In genomic region chr5:66955245-66955644, GRCm38 (mm10) we compare ENCODE assay signal across 24 mouse cellular contexts.
DNase-seq lines count a peak whose midpoint lies in the region; ATAC-seq and TF ChIP-seq lines count a peak whose summit lies in the region.
"Had no signal": no experiment of that assay in that cellular context is flagged by ENCODE, and none has a peak within 500 bp of the region (broad histone marks: within the 10 kb centered on the region; RNA-seq: fewer than 3 reads in every experiment).

No protein-coding gene starts in this region.

- no peak; the same call in 1 of the 2 replicates for ATAC-seq in lung, embryonic 16.5 days (ENCODE audit: low read depth)
- no peak for ATAC-seq in kidney, postnatal 0 days (replicated peaks; ENCODE audit: low FRiP score, low read depth)
- no peak for ATAC-seq in erythroblast, adult 5-6 weeks (replicated peaks; ENCODE audit: low FRiP score, poor library complexity, severe bottlenecking)
- ATAC-seq: CD4-positive, CD25-positive, alpha-beta regulatory T cell, adult 4 months; forebrain, postnatal 0 days; hindbrain, embryonic 16.5 days had no signal

- no peak overlapping the region for H3K4me3 ChIP-seq in lung, embryonic 16.5 days (ENCODE audit: low read length)
- no peak overlapping the region for H3K4me3 ChIP-seq in kidney, postnatal 0 days (replicated peaks; ENCODE audit: low read depth, low read length)
- H3K4me3 ChIP-seq: embryonic facial prominence, embryonic 12.5 days; forebrain, embryonic 10.5 days; heart, embryonic 15.5 days had no signal

- H3K4me1 ChIP-seq in lung, embryonic 16.5 days (replicated peaks; ENCODE audit: control insufficient read depth, insufficient read depth, low read length), result peaks cover 5% of the 10 kb centered on the region; the same call in 1 of the 2 replicates
- 0 out of 2 replicates have a peak, but pooled peaks cover 4% of the 10 kb centered on the region for H3K4me1 ChIP-seq in kidney, postnatal 0 days (replicated peaks; ENCODE audit: insufficient read depth, low read length)
- H3K4me1 ChIP-seq: heart, embryonic 15.5 days had no signal

- WGBS in lung, embryonic 16.5 days, result 51% methylated on average over 5 of the region's 5 CpGs
- 52% methylated on average over 5 of the region's 5 CpGs for WGBS in kidney, postnatal 0 days

- H3K27me3 ChIP-seq in lung, embryonic 16.5 days (ENCODE audit: control insufficient read depth, insufficient read depth, low read depth, low read length), result no peaks in the 10 kb centered on the region
- no peaks in the 10 kb centered on the region for H3K27me3 ChIP-seq in kidney, postnatal 0 days (ENCODE audit: insufficient read depth, low read length)
- H3K27me3 ChIP-seq: embryonic facial prominence, embryonic 12.5 days had no signal

- H3K27ac ChIP-seq in lung, embryonic 16.5 days (ENCODE audit: low read length), result peak overlapping the region; percentile 79
- H3K27ac ChIP-seq in kidney, postnatal 0 days, result 0 out of 2 replicates have a peak overlapping the region, but pooled peaks have one; percentile 64
- H3K27ac ChIP-seq: embryonic facial prominence, embryonic 12.5 days; forebrain, embryonic 10.5 days; heart, embryonic 15.5 days; liver, embryonic 14.5 days; macrophage had no signal

- peak; percentile 28 to 59 for DNase-seq in kidney, adult 8-10 months
- DNase-seq in kidney, postnatal 10 days, result no peak
- DNase-seq in lung, postnatal 4 days, result no peak
- DNase-seq in kidney, postnatal 0 days (ENCODE audit: low spot score), result peak; percentile 24
- DNase-seq in gastrocnemius, adult 8-10 months (ENCODE audit: low spot score in 2 of 2), result no peak
- DNase-seq: adrenal gland, postnatal 14 days; cerebellum, adult 11-12 months; cerebellum, adult 9-11 months; embryo, embryonic 11 days; forebrain, postnatal 0 days; gastrocnemius, postnatal 10 days; layer of hippocampus, adult 9-11 months; liver; midbrain, embryonic 14.5 days; thymus, postnatal 4 days had no signal

- TF ChIP-seq CTCF in kidney, postnatal 0 days (IDR thresholded peaks at IDR 0.05; ENCODE audit: low read depth), result no peak

- H3K36me3 ChIP-seq in lung, embryonic 16.5 days (ENCODE audit: control insufficient read depth, insufficient read depth, low read length), result peaks cover 6% of the 10 kb centered on the region; the same call in 1 of the 2 replicates
- no peaks in the 10 kb centered on the region for H3K36me3 ChIP-seq in kidney, postnatal 0 days (ENCODE audit: insufficient read depth, low read length)
- H3K36me3 ChIP-seq: embryonic facial prominence, embryonic 12.5 days; forebrain, embryonic 10.5 days; heart, embryonic 15.5 days had no signal

- no peak overlapping the region for H3K9ac ChIP-seq in lung, embryonic 16.5 days (ENCODE audit: low read length)
- no peak overlapping the region for H3K9ac ChIP-seq in kidney, postnatal 0 days (ENCODE audit: low read depth, low read length)
- H3K9ac ChIP-seq: embryonic facial prominence, embryonic 12.5 days; forebrain, postnatal 0 days; heart, embryonic 15.5 days; liver, embryonic 14.5 days had no signal

- H3K9me3 ChIP-seq in lung, embryonic 16.5 days (ENCODE audit: control insufficient read depth, low read length), result 0 out of 2 replicates have a peak, but pooled peaks cover 3% of the 10 kb centered on the region
- no peaks in the 10 kb centered on the region for H3K9me3 ChIP-seq in kidney, postnatal 0 days (replicated peaks; ENCODE audit: low read length)
- H3K9me3 ChIP-seq: embryonic facial prominence, embryonic 12.5 days; heart, embryonic 15.5 days had no signal

- no peak overlapping the region for H3K4me2 ChIP-seq in lung, embryonic 16.5 days (ENCODE audit: low read depth, low read length)
- no peak overlapping the region for H3K4me2 ChIP-seq in kidney, postnatal 0 days (ENCODE audit: low read length)
- H3K4me2 ChIP-seq: embryonic facial prominence, embryonic 12.5 days; heart, embryonic 15.5 days had no signal

Comparison
In these comparisons a context has a peak if more than half of its experiments do, and no peak if none do; other contexts are left out.
1. DNase-seq: peak in kidney, adult 8-10 months (2 of 2) and kidney, postnatal 0 days (single experiment); none in kidney, postnatal 10 days (single experiment), lung, postnatal 4 days (0 of 2) and gastrocnemius, adult 8-10 months (0 of 2).